ENCODE assay signal across 8 mouse cellular contexts in the genomic region with DNA sequence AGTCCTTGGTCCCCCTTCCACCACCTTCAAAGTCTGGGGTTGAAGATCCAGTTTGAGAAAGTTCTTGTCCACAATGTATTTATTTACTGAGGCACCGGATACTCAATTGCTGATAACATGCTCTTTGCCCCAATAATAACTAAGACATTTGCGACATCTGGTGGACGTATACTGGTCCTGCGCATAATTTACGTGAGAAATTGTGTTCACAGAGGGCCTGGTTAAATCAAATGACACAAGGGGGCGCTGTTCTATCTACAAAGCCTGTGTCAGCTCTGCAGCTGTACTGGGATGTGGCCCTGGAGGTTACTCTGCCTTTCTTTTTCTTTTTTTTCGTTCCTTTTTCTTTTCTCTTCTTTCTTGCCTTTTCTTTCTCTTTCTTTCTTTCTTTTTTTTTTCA. TPM values are rescaled to one million over a fixed set of nuclear protein-coding genes. Genes with fewer than 3 reads are reported as not detected.
A peak's percentile ranks its signal among the peaks of the same experiment; 100 is the strongest.
DNase-seq lines count a peak whose midpoint lies in the region; ATAC-seq lines count a peak whose summit lies in the region.

No protein-coding gene starts in this region.

- H3K27ac ChIP-seq in neural tube, embryonic 13.5 days (replicated peaks), result no peak overlapping the region

- 8% methylated on average over 7 of the region's 7 CpGs for WGBS in neural tube, embryonic 13.5 days

- H3K4me3 ChIP-seq in neural tube, embryonic 13.5 days, result no peak overlapping the region

- H3K36me3 ChIP-seq in neural tube, embryonic 13.5 days, result 0 out of 2 replicates have a peak, but pooled peaks cover 2% of the 10 kb centered on the region

- peak; percentile 60; the same call in 1 of the 2 replicates for ATAC-seq in neural tube, embryonic 13.5 days (ENCODE audit: low read depth)

- no peaks in the 10 kb centered on the region for H3K9me3 ChIP-seq in neural tube, embryonic 13.5 days

- H3K27me3 ChIP-seq in neural tube, embryonic 13.5 days, result peaks cover 9% of the 10 kb centered on the region; the same call in 1 of the 2 replicates

- no peak overlapping the region for H3K9ac ChIP-seq in neural tube, embryonic 13.5 days

- DNase-seq in 416B (ENCODE audit: low read depth) (peak; percentile 90), ZHBTc4 (ENCODE audit: low read depth, low spot score) (peak; percentile 91), liver (peak; percentile 72)
- DNase-seq in cerebellum, postnatal 36 days, result peak; percentile 39 to 66
- peak; percentile 14 for DNase-seq in gastrocnemius, adult 8-10 months (ENCODE audit: low spot score in 2 of 2)
- peak; percentile 91 for DNase-seq in kidney, adult 9 months
- peak; percentile 73 for DNase-seq in testis, postnatal 10 days (ENCODE audit: low spot score)

- peaks cover 9% of the 10 kb centered on the region for H3K4me1 ChIP-seq in neural tube, embryonic 13.5 days (replicated peaks)

- H3K4me2 ChIP-seq in neural tube, embryonic 13.5 days, result no peak overlapping the region

RNA-seq across cellular contexts. Expression of a gene that starts 39.2 kb away (rescaled TPM):
- under 1 TPM in 1 of 4 experiments, not detected in 3; 0.10 TPM for total RNA-seq in gastrocnemius, adult 8-10 months (2022)
- polyA plus RNA-seq in neural tube, embryonic 13.5 days (2015; fragmentation: Nextera tagmentation; extraction: Ambion mirVana), result 3.3 and 5.4 TPM in 2 replicates

Comparison
In these comparisons a context has a peak if more than half of its experiments do, and no peak if none do; other contexts are left out.
1. DNase-seq: peak in every context shown above with its lines; median percentile 91 in ZHBTc4; 91 in kidney, adult 9 months; 90 in 416B; 73 in testis, postnatal 10 days; 72 in liver; 52 in cerebellum, postnatal 36 days; 14 in gastrocnemius, adult 8-10 months.